Mouse (Mus musculus) embryonic facial prominence, embryonic 11.5 days (tissue): ENCODE measurements around the gene Ttn. TPM values are rescaled to one million over a fixed set of nuclear protein-coding genes. Genes with fewer than 3 reads are reported as not detected.

Experiments used
- polyA plus RNA-seq: library from polyadenylated mRNA; unstranded; fragments of >200 nt; fragmentation: Nextera tagmentation; extraction: Ambion mirVana; gene quantifications from 2 replicates; pipeline ENCODE4 v1.2.1, GENCODE M21; 2014

Ttn gene
- polyA plus RNA-seq, 1 experiment from 2014 or later = 5.0 TPM

Other genes starting within 250 kb of the Ttn start
- gene Ccdc141, start 188.1 kb upstream of the Ttn start, polyA plus RNA-seq = 4.5 and 5.6 TPM in 2 replicates